Mouse (Mus musculus) liver, adult 2 months (tissue): Measurements from ENCODE around the gene Churc1. TPM values are rescaled to one million over a fixed set of nuclear protein-coding genes. Genes with fewer than 3 reads are reported as not detected.

Experiments used
- DNase-seq: peaks from one replicate; pipeline ENCODE4 v3.0.0-alpha.2; 2011; ENCODE audit warnings: low read depth, low spot score; ENCODE audit errors: extremely low read depth
- H3K27ac ChIP-seq: fragments of 200-500 bp; replicated peaks from 2 replicates; pipeline ENCODE4 v1.5.1; 2012; ENCODE audit warnings: low read depth, mild to moderate bottlenecking, control low read depth, inconsistent platforms, low read length; ENCODE audit not compliant: insufficient read depth
- H3K27me3 ChIP-seq: fragments of 200-500 bp; 2 replicates; pipeline ENCODE4 v1.6.1; 2012; ENCODE audit warnings: mild to moderate bottlenecking, moderate library complexity, low read length, inconsistent platforms; ENCODE audit not compliant: control insufficient read depth, insufficient read depth
- H3K36me3 ChIP-seq: fragments of 200-500 bp; 2 replicates; pipeline ENCODE4 v1.6.1; 2012; ENCODE audit warnings: low read length, inconsistent platforms; ENCODE audit not compliant: control insufficient read depth, insufficient read depth
- H3K4me1 ChIP-seq: fragments of 200-500 bp; 2 replicates; pipeline ENCODE4 v1.6.1; 2011; ENCODE audit warnings: low read length; ENCODE audit not compliant: control insufficient read depth, insufficient read depth
- H3K4me3 ChIP-seq: fragments of 200-500 bp; 2 replicates; pipeline ENCODE4 v1.5.1; 2011; ENCODE audit warnings: low read depth, mild to moderate bottlenecking, control low read depth, low read length, moderate library complexity; ENCODE audit not compliant: insufficient read depth
- H3K79me2 ChIP-seq: fragments of 200-500 bp; 2 replicates; pipeline ENCODE4 v1.6.1; 2012; ENCODE audit warnings: inconsistent platforms, mild to moderate bottlenecking, low read length, moderate library complexity; ENCODE audit not compliant: control insufficient read depth, insufficient read depth
- H3K9ac ChIP-seq: fragments of 200-500 bp; 2 replicates; pipeline ENCODE4 v1.6.1; 2012; ENCODE audit warnings: low read depth, mild to moderate bottlenecking, control low read depth, inconsistent platforms, low read length
- CTCF ChIP-seq: fragments of 200-500 bp; IDR thresholded peaks from 2 replicates; pipeline ENCODE4 v1.5.1; 2011; ENCODE audit warnings: low read depth, low read length, control low read depth
- POLR2A ChIP-seq: fragments of 200-500 bp; IDR thresholded peaks from 2 replicates; pipeline ENCODE4 v1.6.1; 2011; ENCODE audit warnings: low read length, control low read depth; ENCODE audit not compliant: insufficient read depth; ENCODE audit errors: extremely low read depth
- WGBS: fragments of 180-500 bp; shearing (Covaris S2); methylation state at CpG from one replicate; pipeline ENCODE4 v1.1.7; 2018; 5-methylcytosine and 5-hydroxymethylcytosine counted together
- polyA plus RNA-seq: library from polyadenylated mRNA; depleted of rRNA; stranded (reverse); fragments of >200 nt; gene quantifications from 2 replicates; pipeline ENCODE4 v1.2.3, GENCODE M21; 2012
- total RNA-seq: library from RNA; depleted of rRNA; stranded (reverse); fragments of >200 nt; gene quantifications from 2 replicates; pipeline ENCODE4 v1.2.3, GENCODE M21; 2014

Gene Churc1
- total and polyA plus RNA-seq, 2 experiments = 51.8 to 99.2 TPM

DNA sequence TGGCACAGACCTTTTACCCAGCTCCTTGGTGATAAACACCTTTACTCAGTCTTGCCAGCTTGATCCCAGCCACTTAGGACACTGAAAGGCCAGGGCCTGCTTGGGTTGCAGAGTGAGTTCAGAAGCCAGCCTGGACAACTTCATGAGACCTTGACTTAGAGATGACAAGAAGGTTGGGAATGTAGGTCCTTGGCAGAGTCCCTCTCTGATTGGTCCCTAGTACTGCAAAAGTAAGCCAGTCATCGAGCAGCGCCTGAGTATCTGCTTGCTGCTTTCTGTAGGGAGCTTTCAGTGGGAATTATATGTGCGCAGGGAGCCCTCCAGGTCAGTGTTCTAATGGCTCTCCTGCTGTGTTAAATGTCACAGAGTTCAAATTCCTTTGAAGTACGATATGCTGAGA lies 9.8 kb downstream of the Churc1 start:
- H3K27ac ChIP-seq = no peak overlapping the region
- no peak overlapping the region for H3K4me3 ChIP-seq
- 89% methylated on average over 4 of the region's 4 CpGs for WGBS
- H3K36me3 ChIP-seq = peaks cover 4% of the 10 kb centered on the region; the same call in 1 of the 2 replicates
- H3K9ac ChIP-seq = no peak overlapping the region
- TF ChIP-seq CTCF (no peak), POLR2A (no peak)
- no peak for DNase-seq
- H3K27me3 ChIP-seq = no peaks in the 10 kb centered on the region
- H3K4me1 ChIP-seq = peaks cover 9% of the 10 kb centered on the region; the same call in 1 of the 2 replicates
- H3K79me2 ChIP-seq = peaks cover 4% of the 10 kb centered on the region; the same call in 1 of the 2 replicates

DNA sequence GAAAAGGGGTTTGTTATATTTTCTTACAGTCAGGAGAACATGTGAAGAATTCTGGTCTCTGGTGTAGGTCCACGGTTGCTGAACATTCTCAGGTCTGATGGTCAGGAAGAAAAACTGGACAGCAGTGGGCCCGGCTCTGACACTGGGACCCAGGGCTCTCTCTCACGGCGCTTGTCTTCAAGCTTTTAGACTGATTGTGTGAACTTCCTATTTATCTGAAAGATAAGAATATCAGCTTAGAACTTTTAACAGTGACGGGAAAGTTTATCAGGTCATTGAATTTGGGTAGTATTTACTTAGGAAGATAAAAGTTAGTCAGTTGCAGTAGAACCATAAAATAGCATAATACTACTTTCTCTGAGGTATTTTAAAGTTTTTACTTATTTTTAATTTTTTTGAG lies 11.6 kb downstream of the Churc1 start:
- H3K4me1 ChIP-seq = peaks cover 9% of the 10 kb centered on the region; the same call in 1 of the 2 replicates
- no peak overlapping the region for H3K27ac ChIP-seq
- peaks cover 6% of the 10 kb centered on the region; the same call in 1 of the 2 replicates for H3K36me3 ChIP-seq
- no peak overlapping the region for H3K9ac ChIP-seq
- DNase-seq = no peak
- H3K79me2 ChIP-seq = peaks cover 4% of the 10 kb centered on the region; the same call in 1 of the 2 replicates
- H3K4me3 ChIP-seq = no peak overlapping the region
- H3K27me3 ChIP-seq = no peaks in the 10 kb centered on the region
- WGBS = 78% methylated on average over 5 of the region's 5 CpGs
- no peak for TF ChIP-seq POLR2A
- TF ChIP-seq CTCF = no peak

DNA sequence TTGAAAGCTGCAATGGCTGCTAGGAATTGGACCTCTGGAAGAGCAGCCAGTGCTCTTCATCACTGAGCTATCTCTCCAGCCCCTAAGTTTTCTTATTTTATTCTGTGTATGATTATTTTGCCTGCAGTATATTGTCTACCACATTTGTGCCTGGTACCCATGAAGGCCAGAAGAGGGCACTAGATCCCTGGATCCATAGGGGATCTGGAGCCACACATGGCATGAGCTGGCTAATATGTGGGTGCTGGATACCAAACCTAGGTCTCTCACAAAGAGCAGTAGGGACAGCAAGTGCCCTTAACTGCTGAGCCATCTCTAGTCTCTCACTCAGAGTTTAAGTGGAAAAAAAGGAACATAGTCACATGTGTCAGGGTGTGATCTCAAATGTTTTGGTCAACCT lies 12.5 kb downstream of the Churc1 start:
- no peak overlapping the region for H3K9ac ChIP-seq
- H3K79me2 ChIP-seq = peaks cover 4% of the 10 kb centered on the region; the same call in 1 of the 2 replicates
- DNase-seq = no peak
- H3K27ac ChIP-seq = no peak overlapping the region
- TF ChIP-seq POLR2A (no peak), CTCF (peak; percentile 32; the same call in 1 of the 2 replicates)
- H3K4me1 ChIP-seq = peaks cover 5% of the 10 kb centered on the region; the same call in 1 of the 2 replicates
- no peak overlapping the region for H3K4me3 ChIP-seq
- H3K27me3 ChIP-seq = no peaks in the 10 kb centered on the region
- peaks cover 6% of the 10 kb centered on the region; the same call in 1 of the 2 replicates for H3K36me3 ChIP-seq

DNA sequence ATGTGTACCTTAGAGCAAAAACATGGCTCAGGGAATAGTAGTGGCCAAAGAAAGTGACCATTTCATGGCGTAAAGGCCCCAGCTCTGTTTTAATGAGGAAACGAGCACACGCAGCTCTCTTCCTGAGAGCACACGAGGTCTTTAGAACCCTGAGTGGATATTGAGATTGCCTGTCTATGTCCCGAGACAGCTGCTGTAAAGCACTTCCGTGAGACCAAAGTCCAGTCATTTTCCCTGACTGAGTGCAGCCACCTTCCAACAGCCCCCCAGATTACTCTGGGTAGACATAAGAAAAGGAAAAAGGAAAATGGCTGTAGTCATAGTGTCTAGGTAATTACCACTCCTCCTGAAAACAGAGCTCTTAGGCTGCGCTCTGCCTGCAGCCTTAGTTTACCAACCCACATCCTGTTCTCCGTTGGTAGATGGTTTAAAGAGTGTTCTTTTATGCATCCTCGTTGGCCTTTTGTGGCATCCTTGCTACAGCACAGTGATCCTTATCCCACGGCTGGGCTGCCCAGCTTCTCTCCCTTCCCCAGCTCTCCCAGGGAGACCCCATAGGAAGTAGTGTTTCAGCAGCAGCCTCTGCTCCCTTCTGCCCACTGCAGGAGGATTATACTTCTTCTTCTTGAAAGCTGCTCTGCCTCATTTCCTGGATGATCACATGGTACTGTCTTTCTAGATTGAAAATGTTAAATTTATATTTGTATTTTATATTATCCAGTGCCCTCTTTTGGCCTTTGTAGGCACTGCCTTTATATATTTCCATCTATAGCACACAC lies 13.2 kb downstream of the Churc1 start:
- Histone ChIP-seq H3K36me3 (peaks cover 6% of the 10 kb centered on the region; the same call in 1 of the 2 replicates), H3K27ac (no peak overlapping the region), H3K4me1 (peaks cover 3% of the 10 kb centered on the region; the same call in 1 of the 2 replicates), H3K79me2 (peaks cover 4% of the 10 kb centered on the region; the same call in 1 of the 2 replicates), H3K4me3 (no peak overlapping the region), H3K27me3 (no peaks in the 10 kb centered on the region), H3K9ac (no peak overlapping the region)
- no peak for TF ChIP-seq CTCF
- TF ChIP-seq POLR2A = no peak
- no peak for DNase-seq
- WGBS = 92% methylated on average over 10 of the region's 10 CpGs

DNA sequence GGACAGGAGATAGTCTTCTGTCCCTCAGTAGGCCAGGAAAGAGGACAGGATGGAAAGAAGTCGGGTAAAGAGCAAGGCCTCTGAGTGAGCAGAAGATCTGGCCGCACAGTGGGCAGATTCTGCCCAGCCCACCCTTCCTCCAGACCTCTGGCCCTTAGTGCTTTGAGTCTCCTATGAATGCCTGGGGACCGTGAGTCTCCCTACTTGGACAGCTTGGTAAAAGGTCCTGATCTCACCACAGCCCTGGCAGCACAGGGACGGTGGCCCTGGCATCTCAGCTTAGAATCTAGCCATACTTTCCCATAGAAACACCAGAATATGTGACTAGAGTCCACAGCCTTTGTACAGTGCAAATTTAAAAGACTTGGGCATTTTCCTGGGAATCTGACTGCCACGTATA lies 14.6 kb downstream of the Churc1 start:
- DNase-seq = no peak
- H3K36me3 ChIP-seq = peaks cover 6% of the 10 kb centered on the region; the same call in 1 of the 2 replicates
- H3K27me3 ChIP-seq = no peaks in the 10 kb centered on the region
- H3K9ac ChIP-seq = no peak overlapping the region
- TF ChIP-seq CTCF (no peak), POLR2A (no peak)
- WGBS = 90% methylated on average over 5 of the region's 5 CpGs
- H3K4me3 ChIP-seq = no peak overlapping the region
- peaks cover 10% of the 10 kb centered on the region for H3K4me1 ChIP-seq
- no peaks in the 10 kb centered on the region for H3K79me2 ChIP-seq
- H3K27ac ChIP-seq = no peak overlapping the region
